Mouse (Mus musculus) right cerebral cortex, adult 2 months (tissue): ENCODE measurements around the gene Trnt1.
A peak's percentile ranks its signal among the peaks of the same experiment; 100 is the strongest.

Experiments
- DNase-seq, 2 experiments: peaks; one replicate each; pipeline ENCODE4 v3.0.0; 2021 to 2022; ENCODE audit warnings: low spot score in 2 of 2

Trnt1 gene

DNA sequence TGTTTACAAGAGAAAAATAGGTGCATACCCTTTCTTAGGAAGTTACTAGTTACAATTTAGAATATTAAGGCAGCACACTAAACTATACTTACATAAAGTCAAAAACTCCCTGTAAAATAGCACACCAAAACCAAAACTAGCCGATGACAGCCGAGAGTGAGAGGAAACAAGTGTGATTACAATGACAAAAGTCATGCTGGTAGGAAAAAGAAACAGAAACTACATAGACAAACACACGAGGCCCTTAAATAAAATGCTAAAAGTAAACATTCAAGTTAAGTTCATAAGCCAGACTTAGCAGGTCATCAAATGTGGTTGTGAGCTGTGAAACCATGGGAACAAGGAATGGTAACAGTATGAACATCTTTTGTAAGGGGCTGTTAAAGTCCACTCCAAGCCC is 18.2 kb downstream of the Trnt1 start:
- DNase-seq: no peak

GRCm38 (mm10) chr6:106791429-106791828 is 22.5 kb downstream of the Trnt1 start:
- DNase-seq: no peak

DNA sequence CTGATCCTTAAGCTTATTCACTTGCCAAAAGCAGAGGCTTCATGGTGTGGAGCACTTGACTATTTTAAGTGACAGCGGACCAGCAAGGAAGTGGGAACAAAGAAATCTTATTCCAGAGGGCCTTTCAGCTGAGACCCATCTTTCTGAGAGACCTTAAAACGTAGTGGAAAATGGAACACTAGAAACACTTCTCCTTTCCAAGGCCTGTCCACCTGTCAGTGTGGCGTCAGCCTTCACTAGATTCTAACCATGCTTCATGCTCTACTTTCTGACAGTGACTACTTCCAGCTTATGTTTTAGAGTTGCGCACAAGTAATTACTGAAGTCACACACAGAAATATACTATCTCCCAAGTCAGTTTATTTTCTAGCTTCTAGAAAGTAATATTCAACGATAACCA is 23.6 kb downstream of the Trnt1 start:
- no peak for DNase-seq

- no peak for DNase-seq
Measured at GRCm38 (mm10) chr6:106793088-106793487, 24.2 kb downstream of the Trnt1 start.

- no peak for DNase-seq
Measured at GRCm38 (mm10) chr6:106793621-106794020, 24.7 kb downstream of the Trnt1 start.

- no peak for DNase-seq
Measured at GRCm38 (mm10) chr6:106794094-106794814, 25.3 kb downstream of the Trnt1 start.

- DNase-seq: peak; percentile 92 to 93
Measured at GRCm38 (mm10) chr6:106799333-106800226, 30.7 kb downstream of the Trnt1 start, which contains the start of gene Crbn. Gene Crbn, minus strand, starts transcription at chr6:106800077.

DNA sequence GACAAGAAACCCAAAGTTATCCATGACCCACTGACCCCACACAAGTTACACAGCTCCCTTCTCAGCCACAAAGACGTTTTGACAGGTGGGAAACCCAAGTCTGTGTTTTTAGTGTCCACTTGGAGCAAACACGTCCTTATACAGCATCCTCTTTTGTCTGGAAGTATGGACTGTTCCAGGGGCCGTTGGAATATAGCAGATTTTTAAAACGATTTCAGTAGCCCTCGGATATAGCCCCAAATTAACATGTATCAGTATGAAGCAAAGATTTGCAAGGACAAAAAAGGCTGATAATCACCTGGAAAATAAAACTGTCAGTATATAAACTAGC is 31.3 kb downstream of the Trnt1 start:
- no peak for DNase-seq

GRCm38 (mm10) chr6:106804904-106805303 is 36.0 kb downstream of the Trnt1 start:
- peak; percentile 25 to 43 for DNase-seq

DNA sequence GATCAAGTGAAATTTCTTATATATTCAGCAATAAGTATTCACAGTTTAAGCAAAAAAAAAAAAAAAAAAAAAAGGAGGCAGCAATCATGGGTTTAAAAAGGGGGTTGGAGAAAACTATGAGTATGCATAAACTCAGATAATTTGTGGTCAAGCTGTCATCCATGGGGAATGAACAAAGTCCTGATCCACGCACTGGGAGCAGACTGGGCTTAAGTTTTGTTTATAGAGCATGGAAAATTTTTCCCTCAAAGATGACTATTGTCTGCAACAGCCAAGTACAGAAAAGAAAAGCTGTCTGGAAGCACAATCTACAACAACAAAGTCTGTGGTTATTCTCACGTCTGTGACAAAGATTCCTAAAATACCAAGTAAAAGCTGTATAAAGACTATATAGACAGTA is 40.2 kb downstream of the Trnt1 start:
- no peak for DNase-seq

GRCm38 (mm10) chr6:106810686-106811085 is 41.8 kb downstream of the Trnt1 start:
- DNase-seq: no peak

DNA sequence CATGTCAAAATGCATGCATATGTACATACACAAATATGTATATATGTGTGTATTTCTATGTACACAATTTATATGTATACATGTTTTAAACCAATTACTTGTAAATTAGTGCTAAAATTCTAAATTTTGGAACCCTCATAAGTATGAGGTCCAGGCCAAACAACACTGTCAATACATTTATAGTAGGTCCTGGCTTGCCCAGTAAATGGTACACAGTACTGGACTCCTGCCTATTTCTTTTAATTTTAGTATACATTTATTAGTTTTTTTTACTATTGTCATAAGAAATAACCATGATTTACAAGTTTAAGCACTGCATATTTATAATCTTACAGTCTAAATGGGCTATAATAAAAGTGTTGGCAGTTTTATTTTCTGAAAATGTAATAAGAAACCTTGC is 50.3 kb downstream of the Trnt1 start:
- DNase-seq: no peak

DNA sequence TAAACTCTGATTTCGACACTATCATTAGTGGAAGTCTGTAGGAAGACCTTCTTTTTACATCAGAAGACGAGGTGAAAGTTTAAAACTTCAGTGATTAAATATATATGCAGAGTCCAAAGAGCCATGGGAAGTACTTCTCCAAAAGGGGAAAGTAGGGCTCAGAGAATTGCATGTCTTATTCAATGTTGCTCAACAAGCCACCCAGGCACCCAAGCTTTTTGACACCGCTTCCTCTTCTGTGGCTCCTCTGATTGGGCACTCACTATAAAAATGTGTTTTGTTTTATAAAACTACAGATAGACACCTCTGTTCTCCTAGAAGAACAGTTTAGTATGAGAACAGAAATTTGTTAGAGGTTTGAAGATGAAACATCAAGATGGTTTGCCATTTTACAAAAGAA is 51.0 kb downstream of the Trnt1 start:
- no peak for DNase-seq

DNA sequence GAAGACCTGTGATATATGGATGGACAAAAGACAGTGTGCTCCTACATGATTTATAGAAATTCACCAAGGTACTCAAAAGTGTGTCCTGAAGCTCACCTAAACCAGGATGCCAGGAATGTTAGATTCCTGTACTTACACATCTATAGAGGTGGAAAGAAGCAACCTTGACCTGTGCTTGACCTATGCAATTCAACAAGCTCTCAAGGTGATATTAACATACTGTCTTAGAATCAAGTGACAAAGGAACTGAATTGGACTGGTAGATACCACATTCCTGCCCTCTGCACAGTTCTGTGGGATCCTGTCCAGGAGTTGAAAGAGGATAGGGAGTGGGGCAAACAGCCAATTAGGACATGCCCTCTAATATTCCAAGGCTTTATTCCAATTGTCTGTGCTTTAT is 51.6 kb downstream of the Trnt1 start:
- DNase-seq: no peak

DNA sequence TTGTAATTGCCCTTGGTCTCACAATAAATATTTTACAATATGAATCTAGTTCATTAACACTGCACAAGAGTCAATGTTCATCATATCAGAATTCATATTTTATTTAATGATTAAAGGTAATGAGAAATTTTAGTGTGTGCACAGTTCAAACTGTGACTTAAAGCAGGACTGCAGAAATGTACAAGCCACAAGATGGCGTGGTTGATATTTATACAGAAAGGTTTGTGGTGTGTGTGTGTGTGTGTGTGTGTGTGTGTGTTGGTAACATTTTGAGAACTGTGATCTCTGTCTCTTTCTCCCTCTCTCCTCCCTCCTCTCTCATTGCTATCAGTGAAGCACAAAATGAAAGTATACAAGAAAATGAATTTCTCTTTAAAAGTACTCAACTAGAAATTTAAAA is 53.4 kb downstream of the Trnt1 start:
- DNase-seq: peak; percentile 59 to 63
